Mouse (Mus musculus) ovary, postnatal 14 days (tissue): ENCODE data around the gene Gcnt1.
A peak's percentile ranks its signal among the peaks of the same experiment; 100 is the strongest.

Experiments
- DNase-seq: peaks from one replicate; pipeline ENCODE4 v3.0.0; 2022; ENCODE audit warnings: low spot score

The Gcnt1 gene

GRCm38 (mm10) chr19:17372701-17373100 lies at the start of gene Gcnt1:
Gcnt1 (minus strand) TSS chr19:17372844.
- DNase-seq: no peak

GRCm38 (mm10) chr19:17417855-17418254 lies 45.2 kb upstream of the Gcnt1 start:
- DNase-seq: no peak

GRCm38 (mm10) chr19:17412915-17413459 lies 40.3 kb upstream of the Gcnt1 start:
- no peak for DNase-seq

GRCm38 (mm10) chr19:17410465-17411065 lies 37.9 kb upstream of the Gcnt1 start:
- DNase-seq: no peak

GRCm38 (mm10) chr19:17409351-17409750 lies 36.7 kb upstream of the Gcnt1 start:
- no peak for DNase-seq

GRCm38 (mm10) chr19:17408591-17408990 lies 35.9 kb upstream of the Gcnt1 start:
- DNase-seq: no peak

GRCm38 (mm10) chr19:17406823-17407222 lies 34.2 kb upstream of the Gcnt1 start:
- no peak for DNase-seq

GRCm38 (mm10) chr19:17403175-17403574 lies 30.5 kb upstream of the Gcnt1 start:
- no peak for DNase-seq

- no peak for DNase-seq
These were observed 27.9 kb upstream of the Gcnt1 start for GRCm38 (mm10) chr19:17400571-17400970.

GRCm38 (mm10) chr19:17399965-17400364 lies 27.3 kb upstream of the Gcnt1 start:
- no peak for DNase-seq

GRCm38 (mm10) chr19:17397922-17398321 lies 25.3 kb upstream of the Gcnt1 start:
- no peak for DNase-seq

GRCm38 (mm10) chr19:17396802-17397201 lies 24.2 kb upstream of the Gcnt1 start:
- DNase-seq: no peak

GRCm38 (mm10) chr19:17393841-17394591 lies 21.4 kb upstream of the Gcnt1 start, which contains the start of gene Rfk:
Rfk (plus strand) TSS chr19:17394043.
- DNase-seq: peak; percentile 89

GRCm38 (mm10) chr19:17392866-17393265 lies 20.2 kb upstream of the Gcnt1 start:
- no peak for DNase-seq

- DNase-seq: no peak
These were observed 15.8 kb upstream of the Gcnt1 start for GRCm38 (mm10) chr19:17388404-17388803.

- DNase-seq: no peak
These were observed 13.8 kb upstream of the Gcnt1 start for GRCm38 (mm10) chr19:17386424-17386823.

- DNase-seq: no peak
These were observed 12.8 kb upstream of the Gcnt1 start for GRCm38 (mm10) chr19:17385426-17385825.

GRCm38 (mm10) chr19:17385022-17385421 lies 12.4 kb upstream of the Gcnt1 start:
- no peak for DNase-seq

GRCm38 (mm10) chr19:17382807-17383397 lies 10.3 kb upstream of the Gcnt1 start:
- no peak for DNase-seq

GRCm38 (mm10) chr19:17380549-17380948 lies 7.9 kb upstream of the Gcnt1 start:
- no peak for DNase-seq

- DNase-seq: no peak
These were observed 6.2 kb upstream of the Gcnt1 start for GRCm38 (mm10) chr19:17378845-17379244.

GRCm38 (mm10) chr19:17369581-17369980 lies 3.1 kb downstream of the Gcnt1 start:
- no peak for DNase-seq

- no peak for DNase-seq
These were observed 4.1 kb downstream of the Gcnt1 start for GRCm38 (mm10) chr19:17368557-17368956.
